Mouse (Mus musculus): ENCODE measurements around the gene 1700092M07Rik.

Gene 1700092M07Rik

GRCm38 (mm10) chr19:8740603-8741002 lies at the start of gene 1700092M07Rik:
TSS of gene 1700092M07Rik (plus strand) at chr19:8740718.
- no peak for DNase-seq (ENCODE audit: low read depth, low spot score)

- DNase-seq (ENCODE audit: low read depth, low spot score): no peak
Observed at GRCm38 (mm10) chr19:8691871-8692539, 48.5 kb upstream of the 1700092M07Rik start.

- no peak for DNase-seq (ENCODE audit: low read depth, low spot score)
Observed at GRCm38 (mm10) chr19:8692740-8693139, 47.8 kb upstream of the 1700092M07Rik start.

GRCm38 (mm10) chr19:8695330-8695729 lies 45.2 kb upstream of the 1700092M07Rik start:
- no peak for DNase-seq (ENCODE audit: low read depth, low spot score)

GRCm38 (mm10) chr19:8699652-8700051 lies 40.9 kb upstream of the 1700092M07Rik start:
- no peak for DNase-seq (ENCODE audit: low read depth, low spot score)

GRCm38 (mm10) chr19:8702458-8702857 lies 38.1 kb upstream of the 1700092M07Rik start:
- DNase-seq (ENCODE audit: low read depth, low spot score): no peak

GRCm38 (mm10) chr19:8703571-8703970 lies 36.9 kb upstream of the 1700092M07Rik start:
- DNase-seq (ENCODE audit: low read depth, low spot score): no peak

GRCm38 (mm10) chr19:8705026-8705708 lies 35.4 kb upstream of the 1700092M07Rik start:
- no peak for DNase-seq (ENCODE audit: low read depth, low spot score)

- DNase-seq (ENCODE audit: low read depth, low spot score): no peak
Observed at GRCm38 (mm10) chr19:8706132-8706667, 34.3 kb upstream of the 1700092M07Rik start.

GRCm38 (mm10) chr19:8706930-8707329 lies 33.6 kb upstream of the 1700092M07Rik start:
- DNase-seq (ENCODE audit: low read depth, low spot score): no peak

- DNase-seq (ENCODE audit: low read depth, low spot score): no peak
Observed at GRCm38 (mm10) chr19:8708954-8709353, 31.6 kb upstream of the 1700092M07Rik start.

GRCm38 (mm10) chr19:8710057-8710456 lies 30.5 kb upstream of the 1700092M07Rik start:
- no peak for DNase-seq (ENCODE audit: low read depth, low spot score)

- DNase-seq (ENCODE audit: low read depth, low spot score): no peak
Observed at GRCm38 (mm10) chr19:8711506-8711905, 29.0 kb upstream of the 1700092M07Rik start.

GRCm38 (mm10) chr19:8711949-8712869 lies 28.3 kb upstream of the 1700092M07Rik start:
- DNase-seq (ENCODE audit: low read depth, low spot score): no peak

- DNase-seq (ENCODE audit: low read depth, low spot score): peak; percentile 62
Observed at GRCm38 (mm10) chr19:8712870-8713305, 27.6 kb upstream of the 1700092M07Rik start.

GRCm38 (mm10) chr19:8713306-8713996 lies 27.1 kb upstream of the 1700092M07Rik start:
- peak; percentile 79 for DNase-seq (ENCODE audit: low read depth, low spot score)

- no peak for DNase-seq (ENCODE audit: low read depth, low spot score)
Observed at GRCm38 (mm10) chr19:8713997-8714652, 26.4 kb upstream of the 1700092M07Rik start.

- no peak for DNase-seq (ENCODE audit: low read depth, low spot score)
Observed at GRCm38 (mm10) chr19:8714653-8715481, 25.7 kb upstream of the 1700092M07Rik start.

GRCm38 (mm10) chr19:8715868-8716766 lies 24.4 kb upstream of the 1700092M07Rik start:
- no peak for DNase-seq (ENCODE audit: low read depth, low spot score)

All from retina, postnatal 7 days (tissue).